Mouse (Mus musculus) CH12.LX (cell line): Measurements from ENCODE around the gene 1700088E04Rik.

Experiments
- CTCF ChIP-seq, 2 experiments: IDR thresholded peaks in 1 of 2; conservative IDR thresholded peaks in 1 of 2; 2 replicates each; pipeline ENCODE4 v1.5.1; 2011 to 2012; ENCODE audit warnings: low read depth in 2 of 2, low read length in 2 of 2, improper control_type of control experiment in 1 of 2, inconsistent platforms in 1 of 2, mild to moderate bottlenecking in 1 of 2, moderate library complexity in 1 of 2
- MXI1 ChIP-seq: IDR thresholded peaks from 2 replicates; pipeline ENCODE4 v1.6.1; 2011; ENCODE audit warnings: mild to moderate bottlenecking, low read depth, low read length, improper control_type of control experiment
- SMC3 ChIP-seq: IDR thresholded peaks from 2 replicates; pipeline ENCODE4 v1.6.1; 2011; ENCODE audit warnings: low read depth, low read length, improper control_type of control experiment

DNA sequence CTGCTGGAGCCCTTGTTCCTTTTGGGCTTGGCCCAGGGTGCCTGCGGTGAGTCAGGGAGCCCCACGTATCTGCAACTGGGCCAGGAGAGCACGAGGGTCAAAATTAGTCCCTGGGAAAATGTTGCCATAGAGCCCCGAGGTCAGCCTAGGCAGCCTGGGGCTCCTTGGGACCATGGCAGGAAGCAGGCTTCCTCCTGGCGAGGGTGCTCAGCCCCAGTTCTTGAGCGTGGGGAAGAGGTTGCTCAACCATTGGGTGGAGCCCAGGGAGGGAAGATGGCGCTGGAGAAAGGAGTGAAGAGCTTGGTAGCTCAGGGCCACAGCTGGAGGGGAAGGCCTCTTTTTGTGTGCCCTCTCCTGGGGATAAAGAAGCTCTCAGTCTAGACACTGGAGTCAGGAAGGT lies 21.2 kb upstream of the 1700088E04Rik start:
- no peak for TF ChIP-seq CTCF (conservative IDR thresholded peaks at IDR 0.05 in 1 of 2, IDR thresholded peaks at IDR 0.05 in 1 of 2; ENCODE audit: low read depth in 2 of 2, low read length in 2 of 2)
- no peak for TF ChIP-seq MXI1
- TF ChIP-seq SMC3: no peak
